Mouse (Mus musculus) heart, adult 2 months (tissue): Measurements from ENCODE around the gene Nol7. TPM values are rescaled to one million over a fixed set of nuclear protein-coding genes. Genes with fewer than 3 reads are reported as not detected.

Experiments used
- DNase-seq, 2 experiments: peaks; one replicate each; pipeline ENCODE4 v3.0.0; 2021
- H3K27ac ChIP-seq: fragments of 200-600 bp; 2 replicates; pipeline ENCODE4 v1.8.1; 2022
- H3K27me3 ChIP-seq: fragments of 200-500 bp; 2 replicates; pipeline ENCODE4 v1.6.1; 2012; ENCODE audit warnings: mild to moderate bottlenecking, low read length, inconsistent platforms, mixed read lengths; ENCODE audit not compliant: control insufficient read depth, insufficient read depth
- H3K36me3 ChIP-seq: fragments of 200-500 bp; 2 replicates; pipeline ENCODE4 v1.6.1; 2012; ENCODE audit warnings: low read length, inconsistent platforms; ENCODE audit not compliant: control insufficient read depth, insufficient read depth
- H3K4me1 ChIP-seq: fragments of 200-500 bp; 2 replicates; pipeline ENCODE4 v1.6.1; 2011; ENCODE audit warnings: low read length; ENCODE audit not compliant: control insufficient read depth, insufficient read depth
- H3K4me3 ChIP-seq: fragments of 200-600 bp; 2 replicates; pipeline ENCODE4 v1.8.1; 2022
- H3K79me2 ChIP-seq: fragments of 200-500 bp; replicated peaks from 2 replicates; pipeline ENCODE4 v1.6.1; 2012; ENCODE audit warnings: mild to moderate bottlenecking, inconsistent platforms, low read length, moderate library complexity, mixed read lengths; ENCODE audit not compliant: control insufficient read depth, insufficient read depth
- H3K9ac ChIP-seq: fragments of 200-500 bp; 2 replicates; pipeline ENCODE4 v1.6.1; 2012; ENCODE audit warnings: low read depth, mild to moderate bottlenecking, control low read depth, inconsistent platforms, low read length, mixed read lengths
- CTCF ChIP-seq: fragments of 200-600 bp; IDR thresholded peaks from 2 replicates; pipeline ENCODE4 v1.8.1; 2022; ENCODE audit warnings: antibody characterized with exemption, mild to moderate bottlenecking, moderate library complexity
- EP300 ChIP-seq: fragments of 200-500 bp; IDR thresholded peaks from 2 replicates; pipeline ENCODE4 v1.6.1; 2011; ENCODE audit warnings: low read depth, low read length, control low read depth; ENCODE audit not compliant: insufficient read depth
- POLR2A ChIP-seq: fragments of 200-500 bp; IDR thresholded peaks from 2 replicates; pipeline ENCODE4 v1.6.1; 2011; ENCODE audit warnings: mild to moderate bottlenecking, low read depth, low read length, control low read depth; ENCODE audit not compliant: insufficient read depth
- WGBS: fragments of 180-500 bp; shearing (Covaris S2); methylation state at CpG from one replicate; pipeline ENCODE4 v1.1.7; 2018; 5-methylcytosine and 5-hydroxymethylcytosine counted together
- intact Hi-C: fragments of 180-260 bp; cut with DNase I; formaldehyde crosslinking; loops from one replicate; pipeline ENCODE4 v1.15.1; 2025
- long read RNA-seq: library from polyadenylated mRNA; stranded (forward); transcript quantifications from one replicate; pipeline ENCODE4 v2.0.0, GENCODE M21; 2021
- polyA plus RNA-seq: library from polyadenylated mRNA; depleted of rRNA; stranded (reverse); fragments of >200 nt; gene quantifications from 2 replicates; pipeline ENCODE4 v1.2.3, GENCODE M21; 2012; rRNA removed
- total RNA-seq, 2 experiments: library from RNA; stranded (reverse); gene quantifications; 2 replicates each; pipeline ENCODE4 v1.2.3; 2021

The Nol7 gene
- total RNA-seq, result 100 to 1,000 TPM; 102 to 120 TPM
- polyA plus RNA-seq, result 23.0 and 27.1 TPM in 2 replicates
- long read RNA-seq, transcript Nol7-201 (8 exons, 1,800 nt), result major isoform, 49 of 141 reads
- long read RNA-seq, partial matches to known transcripts, result 92 of 141 reads
- long read RNA-seq, other reads (novel, unspliced or antisense), result 0 of 141 reads

GRCm38 (mm10) chr13:43398297-43399080 is at the start of gene Nol7:
Nol7 (plus strand) TSS chr13:43398390.
- Histone ChIP-seq H3K27ac (peak within 1 kb of the TSS; percentile 99), H3K4me1 (no peaks in the 10 kb centered on the region; the same call in 1 of the 2 replicates), H3K27me3 (no peaks in the 10 kb centered on the region), H3K36me3 (peaks cover 23% of the 10 kb centered on the region), H3K9ac (peak within 1 kb of the TSS; percentile 87), H3K4me3 (peak within 1 kb of the TSS; percentile 98), H3K79me2 (no peaks in the 10 kb centered on the region)
- DNase-seq, result peak; percentile 96 to 97
- TF ChIP-seq POLR2A (peak; percentile 81), CTCF (peak; percentile 71), EP300 (peak; percentile 71; the same call in 1 of the 2 replicates)
- 1% methylated on average over 72 of the region's 72 CpGs for WGBS
- intact Hi-C loops, result loop anchor here (5.0 kb wide), 2 partner anchors 84 to 216 kb away; partner anchors contain the start of gene Ranbp9

GRCm38 (mm10) chr13:43349376-43349775 is 48.8 kb upstream of the Nol7 start:
- H3K9ac ChIP-seq, result no peak overlapping the region
- no peak overlapping the region for H3K27ac ChIP-seq
- intact Hi-C loops, result no loop called here
- H3K27me3 ChIP-seq, result no peaks in the 10 kb centered on the region
- no peak overlapping the region for H3K4me3 ChIP-seq
- WGBS, result 80% methylated on average over 8 of the region's 8 CpGs
- TF ChIP-seq CTCF (no peak), EP300 (no peak)
- H3K4me1 ChIP-seq, result peaks cover 3% of the 10 kb centered on the region
- no peaks in the 10 kb centered on the region for H3K36me3 ChIP-seq
- no peak for DNase-seq
- H3K79me2 ChIP-seq, result no peaks in the 10 kb centered on the region

GRCm38 (mm10) chr13:43350489-43351169 is 47.6 kb upstream of the Nol7 start:
- H3K36me3 ChIP-seq, result no peaks in the 10 kb centered on the region
- intact Hi-C loops, result no loop called here

GRCm38 (mm10) chr13:43353356-43353755 is 44.8 kb upstream of the Nol7 start:
- Histone ChIP-seq H3K79me2 (no peaks in the 10 kb centered on the region), H3K27me3 (no peaks in the 10 kb centered on the region), H3K9ac (no peak overlapping the region), H3K4me1 (peaks cover 2% of the 10 kb centered on the region), H3K27ac (no peak overlapping the region), H3K4me3 (no peak overlapping the region), H3K36me3 (no peaks in the 10 kb centered on the region)
- TF ChIP-seq POLR2A, result no peak
- no peak for TF ChIP-seq EP300
- TF ChIP-seq CTCF, result no peak
- intact Hi-C loops, result no loop called here
- 66% methylated on average over 4 of the region's 4 CpGs for WGBS
- DNase-seq, result no peak

More at GRCm38 (mm10) chr13:43350489-43351169, 47.6 kb upstream of the Nol7 start:
- no peak overlapping the region for H3K9ac ChIP-seq
- H3K4me1 ChIP-seq, result peaks cover 3% of the 10 kb centered on the region
- 47% methylated on average over 9 of the region's 9 CpGs for WGBS
- no peak overlapping the region for H3K4me3 ChIP-seq
- H3K27me3 ChIP-seq, result no peaks in the 10 kb centered on the region
- no peak overlapping the region for H3K27ac ChIP-seq
- TF ChIP-seq EP300 (no peak), CTCF (no peak), POLR2A (no peak)
- DNase-seq, result no peak
- H3K79me2 ChIP-seq, result no peaks in the 10 kb centered on the region

- DNase-seq, result no peak
- Histone ChIP-seq H3K27ac (peak overlapping the region; percentile 9; the same call in 1 of the 2 replicates), H3K79me2 (no peaks in the 10 kb centered on the region), H3K27me3 (no peaks in the 10 kb centered on the region), H3K36me3 (no peaks in the 10 kb centered on the region), H3K9ac (no peak overlapping the region), H3K4me3 (no peak overlapping the region), H3K4me1 (peaks cover 2% of the 10 kb centered on the region)
- 40% methylated on average over 12 of the region's 12 CpGs for WGBS
- TF ChIP-seq CTCF, result no peak
- TF ChIP-seq POLR2A, result no peak
- TF ChIP-seq EP300, result no peak
- intact Hi-C loops, result no loop called here
These were observed 43.8 kb upstream of the Nol7 start for GRCm38 (mm10) chr13:43354362-43354761.
